Mouse (Mus musculus): ENCODE results near the gene Qrfp.

DNA sequence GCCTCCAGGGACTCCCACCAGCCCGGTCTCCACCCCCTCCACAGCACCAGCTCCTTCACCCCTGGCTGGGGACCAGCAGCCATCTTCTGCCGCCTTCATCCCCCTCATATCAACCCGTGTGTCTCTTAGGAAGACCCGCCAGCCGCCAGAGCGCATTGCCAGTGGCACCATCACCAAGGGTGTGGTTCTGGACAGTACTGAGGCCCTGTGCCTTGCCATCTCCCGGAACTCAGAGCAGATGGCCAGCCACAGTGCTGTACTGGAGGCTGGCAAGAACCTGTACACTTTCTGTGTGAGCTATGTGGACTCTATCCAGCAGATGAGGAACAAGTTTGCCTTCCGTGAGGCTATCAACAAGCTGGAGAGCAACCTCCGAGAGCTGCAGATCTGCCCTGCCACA is 9.0 kb downstream of the Qrfp start:
- TF ChIP-seq EP300 (IDR thresholded peaks at IDR 0.05; ENCODE audit: low read depth): no peak
- no peak for TF ChIP-seq CTCF (IDR thresholded peaks at IDR 0.05; ENCODE audit: low read depth)

Data from liver, postnatal 0 days (tissue).